Mouse (Mus musculus) right cerebral cortex, postnatal 4 days (tissue): Measurements from ENCODE around the gene Lmf1.

Experiments
- DNase-seq: peaks from one replicate; pipeline ENCODE4 v3.0.0-alpha.2; 2022

The Lmf1 gene

GRCm38 (mm10) chr17:25645661-25646060 is 66.8 kb downstream of the Lmf1 start:
- DNase-seq: no peak

- DNase-seq: no peak
Measured at GRCm38 (mm10) chr17:25647901-25648300, 69.0 kb downstream of the Lmf1 start.

GRCm38 (mm10) chr17:25648678-25649216 is 69.9 kb downstream of the Lmf1 start:
- DNase-seq: no peak

GRCm38 (mm10) chr17:25650726-25651125 is 71.8 kb downstream of the Lmf1 start:
- no peak for DNase-seq

GRCm38 (mm10) chr17:25652272-25652671 is 73.4 kb downstream of the Lmf1 start:
- no peak for DNase-seq

GRCm38 (mm10) chr17:25656142-25656825 is 77.4 kb downstream of the Lmf1 start:
- DNase-seq: no peak

- no peak for DNase-seq
Measured at GRCm38 (mm10) chr17:25656826-25657189, 77.9 kb downstream of the Lmf1 start.

- peak; percentile 42 for DNase-seq
Measured at GRCm38 (mm10) chr17:25663213-25663835, 84.4 kb downstream of the Lmf1 start.

GRCm38 (mm10) chr17:25665485-25665884 is 86.6 kb downstream of the Lmf1 start:
- DNase-seq: no peak

GRCm38 (mm10) chr17:25665891-25666290 is 87.0 kb downstream of the Lmf1 start:
- DNase-seq: no peak

GRCm38 (mm10) chr17:25668481-25669055 is 89.7 kb downstream of the Lmf1 start:
- no peak for DNase-seq

- DNase-seq: no peak
Measured at GRCm38 (mm10) chr17:25672982-25673381, 94.1 kb downstream of the Lmf1 start.

GRCm38 (mm10) chr17:25677969-25678368 is 99.1 kb downstream of the Lmf1 start:
- DNase-seq: no peak

GRCm38 (mm10) chr17:25679818-25680217 is 100.9 kb downstream of the Lmf1 start:
- DNase-seq: no peak

GRCm38 (mm10) chr17:25681636-25682035 is 102.8 kb downstream of the Lmf1 start:
- DNase-seq: no peak

- DNase-seq: peak; percentile 35
Measured at GRCm38 (mm10) chr17:25686323-25686722, 107.4 kb downstream of the Lmf1 start.

- DNase-seq: no peak
Measured at GRCm38 (mm10) chr17:25688922-25689321, 110.0 kb downstream of the Lmf1 start.

- DNase-seq: no peak
Measured at GRCm38 (mm10) chr17:25696263-25696662, 117.4 kb downstream of the Lmf1 start.

GRCm38 (mm10) chr17:25698446-25698845 is 119.6 kb downstream of the Lmf1 start:
- peak; percentile 85 for DNase-seq

GRCm38 (mm10) chr17:25700863-25701496 is 122.1 kb downstream of the Lmf1 start:
- DNase-seq: no peak

- no peak for DNase-seq
Measured at GRCm38 (mm10) chr17:25709994-25710393, 131.1 kb downstream of the Lmf1 start.

GRCm38 (mm10) chr17:25711136-25711535 is 132.3 kb downstream of the Lmf1 start:
- no peak for DNase-seq
